Mouse (Mus musculus) CD4-positive, CD25-positive, alpha-beta regulatory T cell, adult 2 months (primary cell): Measurements from ENCODE around the gene Csrp3.

Experiments used
- DNase-seq: peaks from one replicate; pipeline ENCODE4 v3.0.0-alpha.2; 2012; ENCODE audit warnings: low read depth, low spot score

The Csrp3 gene

GRCm38 (mm10) chr7:48829177-48829910 lies 18.5 kb downstream of the Csrp3 start:
- no peak for DNase-seq

GRCm38 (mm10) chr7:48825170-48825569 lies 22.7 kb downstream of the Csrp3 start:
- no peak for DNase-seq

- DNase-seq = no peak
Measured at GRCm38 (mm10) chr7:48824671-48825070, 23.2 kb downstream of the Csrp3 start.

- no peak for DNase-seq
Measured at GRCm38 (mm10) chr7:48823621-48824020, 24.2 kb downstream of the Csrp3 start.

- no peak for DNase-seq
Measured at GRCm38 (mm10) chr7:48821654-48822053, 26.2 kb downstream of the Csrp3 start.

GRCm38 (mm10) chr7:48813594-48813993 lies 34.2 kb downstream of the Csrp3 start:
- no peak for DNase-seq

- DNase-seq = no peak
Measured at GRCm38 (mm10) chr7:48812358-48812757, 35.5 kb downstream of the Csrp3 start.

- no peak for DNase-seq
Measured at GRCm38 (mm10) chr7:48810652-48811051, 37.2 kb downstream of the Csrp3 start.

GRCm38 (mm10) chr7:48806587-48806986 lies 41.2 kb downstream of the Csrp3 start:
- DNase-seq = no peak

- DNase-seq = no peak
Measured at GRCm38 (mm10) chr7:48803381-48803780, 44.5 kb downstream of the Csrp3 start.

GRCm38 (mm10) chr7:48795130-48795529 lies 52.7 kb downstream of the Csrp3 start:
- peak; percentile 45 for DNase-seq

GRCm38 (mm10) chr7:48791412-48791811 lies 56.4 kb downstream of the Csrp3 start:
- no peak for DNase-seq

GRCm38 (mm10) chr7:48790117-48790516 lies 57.7 kb downstream of the Csrp3 start:
- DNase-seq = peak; percentile 52

GRCm38 (mm10) chr7:48788851-48789572 lies 58.8 kb downstream of the Csrp3 start, which contains the start of gene Zdhhc13:
Gene Zdhhc13, plus strand, starts transcription at chr7:48789003.
- peak; percentile 97 for DNase-seq

GRCm38 (mm10) chr7:48788348-48788747 lies 59.5 kb downstream of the Csrp3 start:
- DNase-seq = no peak

GRCm38 (mm10) chr7:48784773-48785523 lies 62.9 kb downstream of the Csrp3 start:
- no peak for DNase-seq

- DNase-seq = no peak
Measured at GRCm38 (mm10) chr7:48782432-48782831, 65.4 kb downstream of the Csrp3 start.
